Mouse (Mus musculus): ENCODE measurements at regions not wholly inside any gene's neighbourhood (a gene's known extent, or its start where the extent isn't known, plus 50 kb on each side); places are given as distances from the start of the nearest gene placed in this dataset.
"Not testable (repeated sequence)": the region's sequence is repeated elsewhere in the genome, so short reads cannot be mapped to it uniquely, and the experiment has no call there.

DNA sequence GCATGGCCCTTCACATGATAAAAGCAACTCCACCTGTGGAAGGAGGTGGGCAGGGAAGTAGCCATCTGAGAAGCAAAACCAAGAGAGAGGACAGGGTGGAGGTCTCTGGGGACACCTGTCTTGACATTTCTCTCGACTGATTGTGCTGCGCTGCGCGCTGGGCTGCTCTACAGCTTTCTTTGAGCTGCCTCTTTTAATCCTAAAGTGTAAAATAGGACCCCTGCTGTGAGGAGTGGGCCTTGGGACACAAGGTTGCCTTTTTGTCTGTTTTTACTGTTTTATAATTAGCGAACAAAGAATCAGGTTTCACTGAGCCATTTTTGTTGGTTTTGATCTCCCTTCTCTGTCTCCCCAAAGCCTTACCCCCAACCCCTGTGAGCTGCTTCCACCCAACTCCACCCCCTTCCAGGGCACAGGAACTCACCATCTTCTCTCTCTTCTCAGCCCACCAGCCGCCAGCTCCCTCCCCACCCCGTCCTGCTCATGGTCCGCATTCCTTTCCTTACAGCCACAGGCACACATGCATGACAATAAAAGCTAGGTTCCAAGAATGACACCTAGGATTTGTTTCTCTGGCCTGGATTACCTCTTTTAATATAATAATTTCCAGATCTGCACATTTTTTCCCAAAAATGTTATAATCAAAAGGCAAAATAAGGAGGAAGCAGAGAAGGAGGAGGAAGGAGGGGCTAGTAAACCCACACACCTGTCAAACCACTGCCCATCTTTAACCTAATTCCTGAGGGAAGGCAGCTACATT lies 57.3 kb downstream of the Cbln4 start:
- ATAC-seq (replicated peaks; ENCODE audit: poor library complexity) = no peak

DNA sequence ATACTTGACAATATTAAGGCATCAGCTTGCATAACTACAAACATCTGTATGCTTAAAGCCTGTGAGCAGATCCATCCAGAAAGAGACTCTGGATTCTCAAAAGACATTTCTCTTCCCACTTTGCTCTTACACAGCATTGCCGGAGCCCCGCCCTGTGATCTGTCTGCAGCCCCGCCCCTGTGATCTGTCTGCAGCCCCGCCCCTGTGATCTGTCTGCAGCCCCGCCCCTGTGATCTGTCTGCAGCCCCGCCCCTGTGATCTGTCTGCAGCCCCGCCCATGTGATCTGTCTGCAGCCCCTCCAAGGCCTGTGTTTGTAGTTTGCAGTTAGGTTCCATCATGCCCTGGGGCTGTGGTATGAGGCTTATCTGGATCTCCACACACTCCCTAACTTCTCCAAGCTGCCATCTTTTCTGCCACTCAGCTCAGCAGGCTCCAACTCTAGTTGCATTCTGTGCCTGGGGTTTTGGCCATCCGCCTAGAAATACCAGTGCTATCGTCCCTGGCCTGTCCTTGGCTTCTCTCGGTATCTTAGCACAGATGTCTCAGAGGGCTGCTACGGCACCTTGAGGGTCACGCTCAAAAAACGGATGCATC lies 73.9 kb downstream of the Cbln4 start:
- ATAC-seq (replicated peaks; ENCODE audit: poor library complexity) = no peak

DNA sequence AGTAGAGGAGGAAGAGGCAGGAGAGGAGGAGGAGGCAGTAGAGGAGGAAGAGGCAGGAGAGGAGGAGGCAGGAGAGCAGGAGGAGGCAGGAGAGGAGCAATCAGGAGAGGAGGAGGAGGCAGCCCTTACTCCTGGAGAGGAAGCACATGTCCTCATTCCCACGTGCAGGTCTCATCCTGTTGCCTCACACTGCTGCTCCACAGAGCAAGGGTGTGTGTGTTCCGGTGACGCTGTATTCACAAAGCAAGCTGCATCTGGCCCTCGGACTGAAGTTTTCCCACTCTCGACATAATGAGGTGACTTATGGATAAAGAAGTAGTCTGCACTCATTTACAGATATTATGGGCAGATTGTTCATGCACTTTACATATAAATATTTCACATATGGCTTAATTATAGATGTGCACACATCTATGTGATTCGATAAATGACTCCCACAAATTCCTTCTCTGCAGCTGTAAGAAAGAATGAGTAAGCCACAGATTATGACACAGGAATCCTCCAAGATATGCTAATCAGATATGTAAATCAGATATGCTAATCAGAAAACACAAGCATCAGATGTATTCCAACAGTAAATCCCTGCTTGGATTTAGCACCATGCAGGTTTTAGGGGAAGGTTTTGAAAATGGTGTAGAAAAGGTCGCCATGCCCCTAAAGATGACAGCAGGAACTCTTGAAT lies 96.6 kb downstream of the Cbln4 start:
- no peak for ATAC-seq (replicated peaks; ENCODE audit: poor library complexity)

DNA sequence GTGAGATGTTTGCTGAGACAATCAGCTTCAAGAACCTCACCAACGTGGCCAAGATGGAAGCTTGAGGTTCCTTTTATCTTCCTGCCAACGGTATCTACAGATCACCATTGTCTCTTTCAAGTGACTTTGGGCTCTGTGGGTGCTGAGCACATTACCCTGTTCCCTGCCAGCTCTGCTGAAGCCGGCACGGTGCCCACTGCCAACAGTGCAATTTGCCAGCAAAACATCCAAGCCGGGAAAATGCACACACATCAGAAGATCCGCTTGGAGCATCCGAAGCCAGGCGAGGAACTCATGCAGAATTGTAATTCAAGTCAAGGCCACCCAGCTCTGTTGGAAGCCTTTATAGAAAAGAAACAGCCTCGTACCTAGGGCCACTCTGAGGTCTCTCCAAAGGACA lies 100.6 kb downstream of the Cbln4 start:
- ATAC-seq (replicated peaks; ENCODE audit: poor library complexity) = no peak

DNA sequence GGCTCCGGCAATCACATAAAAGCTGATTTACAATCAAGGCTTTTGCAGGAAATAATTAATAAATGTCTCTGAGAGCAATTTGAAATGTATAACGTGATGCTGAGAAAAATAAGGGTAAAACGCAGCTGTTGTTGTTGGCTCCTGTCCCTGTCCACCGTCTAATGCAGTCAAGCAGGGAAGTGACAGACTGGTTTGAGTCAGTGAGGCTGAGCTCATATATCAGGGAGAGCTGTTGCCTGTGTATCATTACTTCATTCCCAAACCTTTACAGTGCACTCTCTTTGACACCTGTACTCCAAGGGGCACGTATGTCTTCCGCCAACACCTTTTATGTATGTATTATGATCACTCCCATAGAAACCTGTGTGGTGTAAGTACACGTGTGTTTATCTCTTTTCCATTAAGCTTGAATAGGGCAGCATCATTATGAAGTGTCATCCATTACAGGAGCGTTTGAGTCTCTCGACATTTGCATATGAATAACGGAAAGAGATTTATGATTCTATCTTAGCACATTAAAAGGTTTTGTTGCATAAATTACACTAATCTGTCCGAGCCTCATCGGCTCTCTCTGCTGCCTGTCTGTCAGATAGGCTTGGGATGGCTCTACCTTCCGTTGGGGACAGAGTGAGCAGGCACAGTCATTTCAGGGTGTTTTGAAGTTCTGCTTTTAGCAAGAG lies 107.5 kb downstream of the Cbln4 start:
- ATAC-seq (replicated peaks; ENCODE audit: poor library complexity) = no peak

DNA sequence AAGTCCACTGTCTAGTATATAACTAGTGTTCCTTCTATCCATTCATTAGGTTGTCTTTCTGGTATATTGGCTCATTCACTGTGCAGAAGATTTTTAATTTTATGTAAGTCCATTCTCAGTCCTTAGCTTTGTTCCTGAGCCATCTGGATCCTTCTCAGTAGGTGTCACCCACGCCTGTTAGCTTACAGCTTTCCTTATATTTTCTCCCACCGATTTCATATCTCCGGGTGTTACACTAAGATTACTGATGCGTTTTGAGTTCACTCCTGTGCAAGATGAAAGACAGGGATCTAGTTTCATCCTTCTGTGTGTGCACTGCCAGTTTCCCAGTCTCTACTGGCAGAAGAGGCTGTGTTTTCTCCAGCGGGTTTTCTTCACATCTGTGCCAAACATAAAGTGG lies 122.3 kb downstream of the Cbln4 start:
- no peak for ATAC-seq (replicated peaks; ENCODE audit: poor library complexity)

DNA sequence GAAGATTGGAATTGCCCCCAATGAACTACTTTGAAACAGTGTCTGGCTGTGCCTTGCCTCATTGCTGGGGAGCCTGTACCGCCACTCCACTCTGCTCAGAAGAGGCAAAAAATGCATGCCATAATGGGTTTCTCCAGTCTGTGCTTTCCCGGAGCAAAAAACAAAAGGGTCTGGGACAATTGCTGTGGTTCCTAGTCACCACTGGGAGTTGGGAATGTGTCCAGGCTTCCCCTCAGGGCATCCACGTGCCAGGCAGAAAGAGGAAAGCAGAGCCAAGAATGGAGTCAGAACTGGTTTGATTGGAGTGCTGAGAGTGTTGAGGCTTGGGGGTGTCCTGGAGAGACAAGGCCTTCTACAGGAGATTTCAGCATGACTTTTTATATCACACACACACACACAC lies 156.0 kb downstream of the Cbln4 start:
- ATAC-seq (replicated peaks; ENCODE audit: poor library complexity) = no peak

DNA sequence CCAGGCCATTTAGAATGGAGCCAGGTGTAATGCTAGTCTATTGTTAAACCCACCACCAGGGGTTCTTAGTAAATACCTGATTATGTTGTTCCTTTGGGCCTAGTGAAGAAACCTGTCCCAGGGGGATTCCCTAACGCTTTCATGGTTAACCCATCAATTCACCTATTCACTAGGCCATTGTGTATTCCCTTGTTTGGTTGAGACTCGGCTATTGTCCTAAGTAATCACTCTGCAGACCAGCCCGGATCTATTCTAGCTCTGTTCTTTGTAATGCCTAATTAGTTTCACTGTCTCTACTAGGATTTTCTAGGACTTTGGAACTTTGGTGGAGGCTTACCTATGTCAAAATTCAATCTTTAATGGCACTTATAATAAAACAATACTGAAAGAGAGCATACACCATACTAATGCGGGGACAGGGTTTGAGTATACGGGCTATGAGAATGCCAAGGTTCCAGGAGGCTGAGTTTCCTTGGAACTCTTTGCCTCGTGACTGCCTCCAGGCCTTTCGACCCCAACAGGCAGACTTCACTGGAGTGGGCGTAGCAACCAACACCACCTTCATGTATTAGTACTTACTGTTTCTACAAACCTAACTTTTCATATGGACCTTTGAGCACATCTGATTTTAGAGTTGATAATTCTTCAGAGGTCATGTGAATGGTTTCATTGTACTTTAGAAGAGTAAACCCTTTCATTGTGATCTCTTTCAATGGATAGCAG lies 163.9 kb downstream of the Cbln4 start:
- not testable (repeated sequence) for ATAC-seq (replicated peaks; ENCODE audit: poor library complexity)

DNA sequence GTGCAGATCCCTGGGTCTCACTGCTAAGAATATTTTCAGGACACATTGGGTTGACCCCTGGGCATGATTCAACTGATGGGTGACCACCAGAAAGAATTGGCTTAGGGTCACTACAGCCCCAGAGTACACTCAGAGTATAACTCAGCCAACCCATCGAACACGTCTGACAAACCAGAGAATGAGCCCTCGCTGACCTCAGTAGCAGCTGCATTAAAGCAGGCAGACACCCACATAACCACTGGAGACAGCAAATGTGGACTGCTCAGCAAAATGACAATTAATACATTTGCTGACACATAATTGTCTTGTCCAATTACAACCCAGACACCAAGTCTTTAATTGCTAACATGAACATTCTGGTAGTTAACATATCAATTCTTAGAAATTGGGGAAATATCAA lies 175.7 kb downstream of the Cbln4 start:
- no peak for ATAC-seq (replicated peaks; ENCODE audit: poor library complexity)

DNA sequence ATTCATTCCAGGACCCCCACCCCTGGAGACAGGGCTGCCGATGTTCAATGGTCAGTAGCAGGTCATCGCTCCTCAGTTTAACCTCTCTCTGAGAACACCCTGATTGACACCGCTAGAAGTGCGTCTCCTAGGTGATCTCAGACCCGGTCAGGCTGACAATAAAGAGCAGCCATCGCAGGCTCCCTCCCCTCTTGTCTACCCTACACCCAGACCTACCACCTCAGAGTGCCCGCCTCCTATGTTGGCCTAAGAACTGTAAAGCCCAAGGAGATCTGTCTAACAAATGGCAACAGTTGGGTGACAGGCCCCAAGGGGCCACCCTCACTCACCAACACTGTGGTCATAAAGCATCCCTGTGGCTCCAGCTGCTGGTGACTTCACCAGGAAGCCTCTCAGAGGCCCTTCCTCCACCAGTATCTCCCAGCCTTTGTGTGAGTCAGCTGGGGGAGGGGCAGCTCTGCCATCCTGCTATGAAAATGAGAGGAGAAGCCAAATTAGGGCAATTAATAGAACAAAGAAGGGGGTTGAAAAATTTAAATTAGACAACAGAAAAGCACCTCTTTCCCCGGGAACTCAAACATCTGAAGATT lies 178.8 kb downstream of the Cbln4 start:
- peak; percentile 42 for ATAC-seq (replicated peaks; ENCODE audit: poor library complexity)

DNA sequence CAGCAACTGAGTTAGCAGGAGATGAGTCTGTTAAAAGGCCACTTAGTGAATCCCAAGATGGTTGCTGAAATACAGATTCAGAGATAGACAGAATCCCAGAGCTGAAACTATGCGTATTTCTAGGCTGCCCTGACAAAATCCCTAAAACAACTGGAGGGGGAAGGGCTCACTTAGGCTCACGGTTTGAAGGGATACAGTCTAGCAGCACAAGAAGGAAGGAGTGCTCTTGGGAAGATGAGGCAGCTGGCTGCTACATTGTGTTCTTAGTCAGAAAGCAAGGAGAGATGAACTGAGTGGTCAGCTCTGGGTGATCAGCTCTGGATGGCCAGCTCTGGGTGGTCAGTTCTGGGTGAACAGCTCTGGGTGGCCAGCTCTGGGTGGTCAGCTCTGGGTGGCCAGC lies 180.6 kb downstream of the Cbln4 start:
- no peak for ATAC-seq (replicated peaks; ENCODE audit: poor library complexity)

DNA sequence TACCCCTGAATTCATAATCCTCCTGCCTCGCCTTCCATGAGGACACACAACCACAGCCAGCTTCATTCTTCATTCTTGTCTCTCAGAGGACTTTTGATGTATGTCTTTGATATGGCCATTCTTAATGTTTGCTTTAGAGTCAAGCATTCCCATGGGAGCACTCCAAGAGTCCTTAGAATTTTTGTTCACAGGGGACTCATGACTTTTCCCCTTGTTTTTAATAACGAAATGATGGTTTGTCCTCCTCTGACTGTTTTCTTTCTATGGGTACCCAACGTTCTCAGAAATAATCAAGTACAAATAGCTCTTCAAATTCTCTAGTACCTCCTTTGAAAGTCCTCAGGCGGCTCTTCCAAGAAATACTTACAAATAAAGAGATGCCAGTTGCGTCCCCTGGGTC lies 184.4 kb downstream of the Cbln4 start:
- no peak for ATAC-seq (replicated peaks; ENCODE audit: poor library complexity)

DNA sequence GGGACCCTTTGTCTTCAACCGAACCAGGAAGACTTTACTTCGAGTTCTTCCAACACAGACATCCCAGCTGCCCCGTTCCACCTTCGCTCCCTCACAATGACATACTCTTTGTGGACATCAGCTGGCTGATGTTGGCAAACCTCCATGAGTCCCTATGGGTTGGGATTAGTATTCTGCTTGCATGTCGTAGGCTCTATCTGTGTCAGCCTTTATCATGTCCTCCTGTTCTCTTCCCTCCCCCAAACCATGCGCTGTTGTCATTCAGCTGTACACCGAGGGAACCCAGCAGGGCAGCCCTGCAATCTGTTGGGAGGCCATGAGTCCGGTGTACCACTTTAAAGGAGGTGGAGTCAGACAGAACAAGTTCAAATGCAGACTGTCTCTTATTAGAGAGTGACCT lies 186.8 kb downstream of the Cbln4 start:
- ATAC-seq (replicated peaks; ENCODE audit: poor library complexity) = no peak

DNA sequence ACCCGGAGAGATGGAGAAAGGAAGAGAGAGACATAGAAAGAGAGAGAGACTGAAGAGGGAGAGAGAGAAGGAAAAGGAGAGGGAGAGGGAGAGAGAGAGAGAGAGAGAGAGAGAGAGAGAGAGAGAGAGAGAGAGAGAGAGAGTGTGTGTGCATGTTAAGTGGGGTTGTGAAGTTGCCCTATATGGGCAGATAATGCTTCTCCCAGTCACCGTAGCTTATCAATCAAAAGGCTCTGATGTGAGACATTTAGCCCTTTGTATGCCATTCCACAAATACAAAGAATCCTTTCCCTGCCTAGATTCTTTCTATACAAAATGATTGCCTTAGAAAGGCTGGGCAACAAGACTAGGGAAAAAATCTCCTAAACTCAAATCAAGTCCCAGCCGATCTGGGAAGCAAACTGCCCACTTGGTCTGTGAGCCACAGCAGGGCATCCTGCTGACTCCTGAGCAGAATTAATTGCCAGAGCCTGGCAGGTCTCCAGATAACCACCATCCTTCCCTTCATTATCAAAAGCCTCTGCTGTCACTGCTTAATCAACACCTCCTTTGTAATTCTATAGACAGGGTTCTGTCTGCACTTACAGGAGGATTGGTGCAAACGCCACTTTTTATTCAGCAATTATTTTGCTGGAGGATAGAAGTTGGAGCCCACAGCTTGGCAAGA lies 196.3 kb downstream of the Cbln4 start:
- ATAC-seq (replicated peaks; ENCODE audit: poor library complexity) = no peak

DNA sequence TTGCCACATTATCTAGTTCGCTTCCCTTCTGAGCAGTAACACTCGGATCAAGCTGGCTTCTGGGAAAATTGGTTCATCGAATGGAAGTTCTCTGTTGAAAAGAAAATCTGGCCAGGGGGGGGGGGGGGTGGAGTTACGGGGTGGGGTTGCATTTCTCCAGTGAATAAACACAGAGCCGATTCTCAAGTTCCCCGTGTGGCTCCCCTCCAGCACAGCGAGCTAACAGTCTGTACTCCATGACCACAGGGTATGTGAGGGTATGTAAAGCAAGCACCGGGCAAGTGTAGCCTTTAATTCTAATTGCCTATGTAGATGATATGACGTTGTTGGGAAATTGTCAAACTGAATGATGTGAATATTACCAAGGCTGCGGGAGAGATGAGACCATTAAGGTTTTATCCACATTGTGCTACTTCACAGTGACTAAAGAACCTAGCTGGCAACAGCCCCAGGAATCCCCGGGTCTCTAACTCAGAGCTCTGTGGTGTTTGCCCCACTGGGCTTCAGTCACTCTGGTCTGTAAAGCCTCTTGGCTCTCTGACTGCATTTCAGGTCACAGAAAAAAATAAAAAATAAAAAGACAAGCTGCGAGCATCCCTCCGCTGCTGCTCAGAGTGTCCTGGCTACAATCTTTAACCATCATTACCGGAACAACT lies 203.1 kb downstream of the Cbln4 start:
- ATAC-seq (replicated peaks; ENCODE audit: poor library complexity) = no peak

DNA sequence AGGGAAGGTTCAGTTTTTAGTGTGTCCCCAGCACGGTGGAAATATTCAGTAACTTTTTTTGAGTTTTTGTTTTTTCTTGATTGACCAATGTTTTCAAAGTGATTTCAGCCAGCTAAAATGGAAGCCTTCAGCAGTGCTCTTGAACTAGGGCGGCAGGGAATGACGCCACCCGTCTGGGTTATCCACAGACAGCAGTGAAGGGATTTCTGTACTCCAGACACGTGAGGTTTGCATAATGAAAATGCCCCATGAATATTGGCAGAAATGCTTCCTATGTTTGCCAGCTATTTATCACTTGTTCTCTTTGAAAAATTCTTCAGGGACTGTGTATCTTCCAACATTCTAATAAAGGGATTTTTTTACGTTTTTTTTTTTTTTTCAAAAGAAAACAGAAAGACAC lies 221.1 kb downstream of the Cbln4 start:
- ATAC-seq (replicated peaks; ENCODE audit: poor library complexity) = no peak

DNA sequence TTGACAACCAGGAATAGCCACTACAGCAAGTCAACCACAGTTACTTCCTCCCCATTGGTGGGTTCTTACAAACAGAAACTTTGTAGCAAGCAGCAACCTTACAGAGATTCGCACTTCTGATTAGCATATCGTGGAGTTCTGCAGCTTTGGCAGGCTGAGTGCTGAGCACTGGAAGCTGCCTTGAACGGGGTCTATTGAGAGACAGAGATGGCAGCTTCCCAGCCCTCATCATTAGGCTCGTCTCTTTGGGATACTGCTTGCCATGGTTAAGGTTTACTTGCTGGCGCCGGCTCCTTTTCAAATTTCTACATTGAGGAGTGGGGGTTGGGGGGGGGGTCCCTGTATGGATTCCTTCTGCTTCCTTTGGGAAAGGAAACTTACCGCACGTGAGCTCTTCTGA lies 224.8 kb downstream of the Cbln4 start:
- ATAC-seq (replicated peaks; ENCODE audit: poor library complexity) = no peak

DNA sequence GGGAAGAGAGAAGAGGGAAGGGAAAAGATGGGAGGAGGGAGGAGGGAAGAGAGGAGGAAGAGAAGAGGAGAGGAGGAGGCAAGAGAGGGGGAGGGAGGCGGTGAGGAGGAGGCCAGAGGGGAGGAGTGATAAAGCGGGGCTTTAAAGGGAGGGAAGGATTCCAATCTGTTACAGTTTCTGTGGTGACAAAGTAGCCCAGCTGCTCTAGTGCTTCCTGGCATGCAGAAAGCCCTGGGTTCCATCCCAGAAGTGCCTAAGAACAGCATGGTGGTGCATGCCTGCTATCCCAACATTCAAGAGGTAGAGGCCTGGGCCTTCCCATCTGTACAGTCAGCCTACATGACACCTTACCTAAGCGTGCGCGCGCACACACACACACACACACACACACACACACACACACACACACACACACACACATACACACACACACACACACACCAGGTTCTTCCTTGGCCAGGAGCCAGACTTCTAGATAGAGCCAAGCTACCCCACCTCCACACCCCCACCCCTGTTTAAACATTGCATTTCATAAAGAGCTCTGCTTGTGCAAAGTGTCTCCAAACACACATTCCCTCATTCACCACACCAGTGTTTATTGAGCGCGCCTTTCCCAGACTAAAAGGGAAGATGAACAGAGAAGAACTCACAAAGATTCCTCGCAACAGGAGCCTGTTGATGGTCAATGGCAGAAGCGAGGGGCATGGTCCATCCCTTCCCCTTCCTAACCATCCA lies 226.4 kb downstream of the Cbln4 start:
- ATAC-seq (replicated peaks; ENCODE audit: poor library complexity) = no peak

DNA sequence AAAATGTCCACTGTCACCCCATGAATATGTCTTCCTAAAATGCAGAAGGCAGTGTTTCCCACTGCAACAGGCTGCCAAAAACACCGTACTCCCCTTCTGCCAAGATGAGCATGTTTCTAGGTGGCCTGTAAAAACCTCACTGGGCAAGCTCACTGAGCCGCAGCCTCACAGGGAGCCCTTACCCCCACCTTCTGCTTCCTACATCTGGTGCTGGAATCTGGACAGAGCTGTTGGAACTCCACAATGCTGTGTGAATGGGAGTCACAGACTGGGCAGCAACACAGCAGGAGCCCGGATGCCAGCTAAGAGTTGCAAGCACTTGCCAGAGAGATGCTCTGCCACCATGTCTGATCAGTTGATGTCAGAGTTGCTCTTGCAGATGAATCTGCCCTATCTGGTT lies 230.6 kb downstream of the Cbln4 start:
- no peak for ATAC-seq (replicated peaks; ENCODE audit: poor library complexity)
